Mouse (Mus musculus) lung, postnatal 0 days (tissue): ENCODE data around the gene Tnrc18.

ENCODE experiments used
- CTCF ChIP-seq: IDR thresholded peaks from 2 replicates; pipeline ENCODE4 v1.5.1; 2016; ENCODE audit warnings: antibody characterized with exemption, mild to moderate bottlenecking
- EP300 ChIP-seq: IDR thresholded peaks from 2 replicates; pipeline ENCODE4 v1.6.1; 2016; ENCODE audit warnings: antibody characterized with exemption, mild to moderate bottlenecking, control low read depth

DNA sequence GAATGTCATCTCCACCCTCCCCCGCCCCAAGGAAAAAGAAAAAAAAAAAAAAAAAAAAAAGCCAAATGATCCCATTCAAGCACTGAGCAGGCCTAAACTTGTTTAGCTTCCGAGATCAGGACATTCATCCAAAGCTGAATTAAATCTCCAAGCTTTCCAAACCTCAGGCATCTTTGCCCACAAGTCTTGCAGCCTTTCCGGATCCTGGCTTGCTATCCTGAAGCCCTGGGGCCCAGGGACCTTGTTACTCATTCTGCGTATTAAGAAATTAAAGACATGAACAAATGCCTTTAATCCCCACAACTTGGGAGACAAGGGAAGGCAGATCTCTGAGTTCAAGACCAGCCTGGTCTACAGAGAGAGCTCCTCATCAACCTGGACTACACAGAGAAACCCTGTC, 20.5 kb downstream of the Tnrc18 start:
- no peak for TF ChIP-seq CTCF
- TF ChIP-seq EP300, result no peak
